Mouse (Mus musculus): ENCODE results near the gene Ndufa7.

- TF ChIP-seq CTCF (IDR thresholded peaks at IDR 0.05) (no peak), EP300 (IDR thresholded peaks at IDR 0.05) (no peak)
Observed at GRCm38 (mm10) chr17:33808192-33808591, 16.2 kb upstream of the Ndufa7 start.

All from lung, postnatal 0 days (tissue).